Mouse (Mus musculus): ENCODE results near the gene Disc1. TPM values are rescaled to one million over a fixed set of nuclear protein-coding genes. Genes with fewer than 3 reads are reported as not detected.

Disc1 gene
- total RNA-seq, 2 experiments from 2014 or later: 1.1 to 1.2 TPM

- ATAC-seq (replicated peaks; ENCODE audit: poor library complexity): peak; percentile 54
These were observed 200.4 kb downstream of the Disc1 start for GRCm38 (mm10) chr8:125254188-125255005.

- 0 out of 2 replicates have a peak, but pooled peaks have one; percentile 16 for ATAC-seq (replicated peaks; ENCODE audit: poor library complexity)
These were observed 201.2 kb downstream of the Disc1 start for GRCm38 (mm10) chr8:125255006-125255685.

DNA sequence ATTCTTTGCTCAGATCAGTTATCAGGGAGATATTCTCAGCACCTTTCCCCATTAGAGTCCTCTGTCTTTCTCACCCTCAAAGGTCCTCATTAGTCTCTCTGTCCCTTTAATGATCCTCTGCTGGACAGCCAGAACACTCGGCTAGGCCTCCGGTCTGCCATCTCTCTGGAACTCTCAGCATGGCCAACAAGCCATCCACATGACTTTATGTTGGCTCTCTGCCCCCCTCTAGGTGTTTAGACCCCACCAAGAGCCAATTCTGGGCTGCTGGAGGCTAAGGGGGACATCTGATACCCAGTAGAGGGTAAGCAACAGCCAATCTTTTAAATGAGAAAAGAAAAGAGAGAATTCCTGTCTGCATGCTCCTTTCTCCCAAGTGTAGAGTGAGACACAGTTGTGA lies 203.7 kb downstream of the Disc1 start:
- ATAC-seq (replicated peaks; ENCODE audit: poor library complexity): no peak

- no peak for ATAC-seq (replicated peaks; ENCODE audit: poor library complexity)
These were observed 205.0 kb downstream of the Disc1 start for GRCm38 (mm10) chr8:125258806-125259500.

- no peak for ATAC-seq (replicated peaks; ENCODE audit: poor library complexity)
These were observed 214.2 kb downstream of the Disc1 start for GRCm38 (mm10) chr8:125268181-125268705.

GRCm38 (mm10) chr8:125270292-125270691 lies 216.3 kb downstream of the Disc1 start:
- ATAC-seq (replicated peaks; ENCODE audit: poor library complexity): no peak

- no peak for ATAC-seq (replicated peaks; ENCODE audit: poor library complexity)
These were observed 217.4 kb downstream of the Disc1 start for GRCm38 (mm10) chr8:125271357-125271756.

GRCm38 (mm10) chr8:125272089-125272866 lies 218.3 kb downstream of the Disc1 start:
- no peak for ATAC-seq (replicated peaks; ENCODE audit: poor library complexity)

- no peak for ATAC-seq (replicated peaks; ENCODE audit: poor library complexity)
These were observed 223.2 kb downstream of the Disc1 start for GRCm38 (mm10) chr8:125277071-125277682.

DNA sequence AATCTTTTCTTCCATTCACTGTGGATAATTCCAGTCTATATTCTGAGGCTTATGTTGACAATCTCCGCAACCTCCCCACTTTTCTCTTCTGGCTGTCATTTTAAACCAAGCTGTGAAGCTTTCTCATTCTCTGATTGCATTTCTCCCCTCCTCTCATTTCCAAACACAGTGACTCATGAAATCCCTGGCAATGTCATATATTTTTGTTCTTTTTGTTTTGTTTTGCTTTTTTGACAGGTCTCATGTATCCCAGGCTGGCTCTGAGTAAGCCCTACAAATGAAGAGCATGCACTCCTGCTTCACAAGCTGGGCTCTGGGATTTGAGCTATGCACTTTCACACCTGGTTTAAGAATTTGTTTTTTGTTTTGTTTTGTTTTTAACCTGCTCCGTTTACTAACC lies 225.2 kb downstream of the Disc1 start:
- ATAC-seq (replicated peaks; ENCODE audit: poor library complexity): no peak

DNA sequence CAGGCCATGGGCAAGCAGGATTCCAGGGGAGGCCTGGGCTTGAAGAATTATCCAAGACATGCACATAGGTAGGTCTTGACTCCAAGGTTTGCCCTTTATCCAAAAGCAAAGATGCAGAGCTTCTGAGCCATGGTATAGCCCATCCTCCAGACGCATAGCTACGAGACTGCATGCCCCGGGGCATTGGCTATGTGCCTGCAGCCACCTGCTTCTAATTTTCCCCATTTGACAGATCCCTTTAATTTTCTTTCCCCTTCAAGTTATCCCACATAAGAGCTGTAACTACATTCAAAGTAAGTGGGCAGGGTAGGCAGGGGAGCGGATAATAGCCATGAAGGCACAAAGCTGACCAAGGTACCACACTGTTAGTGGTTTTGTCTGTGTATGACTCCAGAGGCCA lies 225.9 kb downstream of the Disc1 start:
- no peak for ATAC-seq (replicated peaks; ENCODE audit: poor library complexity)

- no peak for ATAC-seq (replicated peaks; ENCODE audit: poor library complexity)
These were observed 228.5 kb downstream of the Disc1 start for GRCm38 (mm10) chr8:125282531-125282930.

GRCm38 (mm10) chr8:125283542-125283941 lies 229.5 kb downstream of the Disc1 start:
- ATAC-seq (replicated peaks; ENCODE audit: poor library complexity): no peak

DNA sequence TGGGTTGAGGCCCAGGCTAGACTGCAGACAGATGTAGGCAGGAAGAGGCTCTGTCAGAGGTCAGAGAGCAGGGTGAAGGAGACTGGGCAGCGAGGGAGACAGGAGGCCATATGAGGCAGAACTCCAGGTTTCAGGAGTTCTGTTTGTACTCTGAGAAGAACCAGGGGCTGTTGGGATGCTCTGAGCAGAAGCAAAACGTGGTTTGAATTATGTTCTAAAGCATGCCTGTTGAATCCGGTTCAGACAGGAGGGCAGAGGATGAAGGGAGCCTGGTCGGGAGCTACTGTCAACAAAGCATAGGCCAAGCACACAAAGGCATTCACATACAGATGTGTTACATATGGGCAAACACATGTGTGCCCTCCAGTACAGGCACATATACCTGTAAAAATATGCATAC lies 230.9 kb downstream of the Disc1 start:
- no peak for ATAC-seq (replicated peaks; ENCODE audit: poor library complexity)

GRCm38 (mm10) chr8:125285391-125285790 lies 231.4 kb downstream of the Disc1 start:
- ATAC-seq (replicated peaks; ENCODE audit: poor library complexity): no peak

GRCm38 (mm10) chr8:125285966-125286681 lies 232.1 kb downstream of the Disc1 start:
- 0 out of 2 replicates have a peak, but pooled peaks have one; percentile 26 for ATAC-seq (replicated peaks; ENCODE audit: poor library complexity)

- ATAC-seq (replicated peaks; ENCODE audit: poor library complexity): no peak
These were observed 233.3 kb downstream of the Disc1 start for GRCm38 (mm10) chr8:125287311-125287710.

DNA sequence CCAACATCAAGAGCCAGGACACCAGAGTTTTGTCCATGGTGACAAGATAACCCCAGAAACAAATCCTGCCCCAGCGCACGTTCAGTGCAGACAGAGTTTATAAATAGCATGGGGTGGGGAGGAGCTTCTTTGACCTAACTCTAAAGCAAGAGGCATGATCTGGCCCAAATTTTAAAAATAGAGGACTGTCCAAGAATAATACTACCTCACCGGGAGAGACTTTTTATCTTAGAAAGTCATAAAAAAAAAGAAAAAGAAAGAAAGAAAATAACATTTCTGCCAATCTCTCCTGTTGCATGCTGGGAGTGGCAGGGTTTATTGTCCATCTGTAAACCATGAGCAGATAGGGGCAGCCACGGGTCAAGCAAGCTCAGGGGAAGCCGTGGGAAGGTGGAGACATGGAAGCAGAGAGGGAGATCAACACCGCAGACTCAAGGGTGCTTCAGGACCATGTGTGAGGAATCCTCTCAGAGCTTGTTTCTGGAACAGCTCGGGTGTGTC lies 233.9 kb downstream of the Disc1 start:
- ATAC-seq (replicated peaks; ENCODE audit: poor library complexity): no peak

DNA sequence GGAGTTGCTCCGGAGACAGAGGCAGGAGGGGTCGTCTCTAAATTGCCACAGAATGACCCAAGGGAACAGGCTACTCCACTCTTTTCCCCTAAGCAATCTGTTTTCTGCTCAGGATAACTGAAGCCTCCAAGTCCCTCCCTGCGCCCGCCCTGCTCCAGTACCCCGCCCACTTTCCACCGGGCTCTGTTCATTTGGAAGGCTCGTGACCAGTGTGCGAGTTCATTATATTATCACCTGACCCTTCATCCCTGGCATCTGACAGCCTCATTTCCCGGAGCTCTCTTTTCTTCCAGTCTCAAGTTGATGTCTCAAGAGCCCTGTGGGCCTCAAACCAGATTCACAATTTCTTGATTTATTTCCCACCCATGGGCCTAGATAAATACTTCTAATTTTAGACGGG lies 237.5 kb downstream of the Disc1 start:
- ATAC-seq (replicated peaks; ENCODE audit: poor library complexity): no peak

Data from megakaryocyte progenitor cell, adult 5-6 weeks (primary cell).